Mouse (Mus musculus) limb, embryonic 13.5 days (tissue): Measurements from ENCODE around the gene Pgc. TPM values are rescaled to one million over a fixed set of nuclear protein-coding genes. Genes with fewer than 3 reads are reported as not detected.

ENCODE experiments used
- ATAC-seq: fragments of 200-750 bp; cut with Nextera tagmentation; 2 replicates; pipeline ENCODE4 v1.8.0; 2017; ENCODE audit warnings: low read depth, moderate number of reproducible peaks, moderate TSS enrichment; ENCODE audit not compliant: low FRiP score
- H3K27ac ChIP-seq: fragments of 300-500 bp; sonication (generic); 2 replicates; pipeline ENCODE4 v1.5.1; 2015; ENCODE audit warnings: inconsistent platforms, mild to moderate bottlenecking, moderate library complexity
- H3K27me3 ChIP-seq: fragments of 300-500 bp; sonication (generic); 2 replicates; pipeline ENCODE4 v1.6.1; 2015; ENCODE audit warnings: mild to moderate bottlenecking, inconsistent platforms
- H3K36me3 ChIP-seq: fragments of 300-500 bp; sonication (generic); 2 replicates; pipeline ENCODE4 v1.6.1; 2015; ENCODE audit warnings: inconsistent platforms, mild to moderate bottlenecking, moderate library complexity
- H3K4me1 ChIP-seq: fragments of 300-500 bp; sonication (generic); 2 replicates; pipeline ENCODE4 v1.6.1; 2015; ENCODE audit warnings: inconsistent platforms
- H3K4me2 ChIP-seq: fragments of 300-500 bp; sonication (generic); replicated peaks from 2 replicates; pipeline ENCODE4 v1.6.1; 2015; ENCODE audit warnings: inconsistent platforms, mild to moderate bottlenecking, moderate library complexity
- H3K4me3 ChIP-seq: fragments of 300-500 bp; sonication (generic); 2 replicates; pipeline ENCODE4 v1.5.1; 2015; ENCODE audit warnings: moderate library complexity, mild to moderate bottlenecking, inconsistent platforms
- H3K9ac ChIP-seq: fragments of 300-500 bp; sonication (generic); 2 replicates; pipeline ENCODE4 v1.6.1; 2015; ENCODE audit warnings: mild to moderate bottlenecking, inconsistent platforms
- H3K9me3 ChIP-seq: fragments of 300-500 bp; sonication (generic); 2 replicates; pipeline ENCODE4 v1.6.1; 2016; ENCODE audit warnings: inconsistent platforms
- WGBS: fragments of 180-500 bp; shearing (Covaris S2); methylation state at CpG from one replicate; pipeline ENCODE4 v1.1.7; 2015; 5-methylcytosine and 5-hydroxymethylcytosine counted together
- polyA plus RNA-seq: library from polyadenylated mRNA; unstranded; fragments of >200 nt; fragmentation: Nextera tagmentation; extraction: Ambion mirVana; gene quantifications from 2 replicates; pipeline ENCODE4 v1.2.1, GENCODE M21; 2015

Gene Pgc
- polyA plus RNA-seq, 1 experiment from 2014 or later = 0.43 TPM

DNA sequence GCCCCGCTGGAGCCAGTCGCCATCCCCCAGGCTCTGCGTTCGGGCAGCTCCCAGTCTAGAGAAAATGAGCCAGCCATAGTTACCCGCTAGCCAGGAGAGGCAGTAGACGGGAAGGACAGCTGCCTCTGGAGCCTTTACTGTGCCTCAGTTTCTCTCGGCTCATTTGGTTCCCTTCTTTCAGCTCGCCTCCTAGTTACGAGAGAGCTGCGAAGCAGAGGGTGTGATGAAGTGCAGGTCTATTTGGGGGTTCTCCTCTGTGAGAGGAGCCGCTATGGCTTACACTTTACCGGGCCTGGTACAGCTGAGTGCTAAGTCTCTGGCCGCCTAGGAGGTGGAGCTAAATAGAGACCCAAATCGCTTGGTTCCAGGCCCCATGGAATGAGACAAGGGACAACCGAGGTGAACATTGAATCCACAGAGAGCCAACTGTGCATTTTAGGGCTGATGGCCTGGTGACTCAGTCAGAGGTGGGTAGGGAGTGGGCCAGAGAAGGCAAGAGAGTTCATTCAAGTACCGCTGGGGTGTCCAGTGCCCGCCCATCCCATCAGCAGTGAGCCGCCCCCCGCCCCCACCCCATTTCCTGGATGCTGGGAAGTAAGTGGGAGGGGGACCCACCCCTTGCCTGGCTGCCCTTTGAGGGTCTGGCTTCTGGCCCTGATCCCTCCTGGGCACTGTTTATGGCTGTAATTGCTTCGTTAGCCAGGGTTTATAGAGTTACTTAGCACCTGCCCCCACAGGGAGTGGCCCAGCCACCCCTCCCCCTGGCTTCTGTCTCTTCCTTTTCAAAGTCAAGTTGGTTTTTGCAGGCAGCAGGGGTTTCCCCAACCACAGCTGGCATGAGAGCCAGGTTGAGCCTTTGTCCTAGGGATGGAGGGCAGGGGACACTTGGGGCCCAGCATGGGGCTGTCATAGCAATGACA is 12.5 kb downstream of the Pgc start:
- peak overlapping the region; percentile 80 for H3K27ac ChIP-seq

GRCm38 (mm10) chr17:47740186-47740585 is 13.5 kb downstream of the Pgc start:
- 0 out of 2 replicates have a peak overlapping the region, but pooled peaks have one; percentile 15 for H3K27ac ChIP-seq
- H3K4me3 ChIP-seq = no peak overlapping the region
- peaks cover 8% of the 10 kb centered on the region; the same call in 1 of the 2 replicates for H3K27me3 ChIP-seq
- no peak for ATAC-seq
- 55% methylated on average over 2 of the region's 2 CpGs for WGBS
- H3K4me2 ChIP-seq = no peak overlapping the region
- peaks cover 21% of the 10 kb centered on the region for H3K4me1 ChIP-seq
- H3K36me3 ChIP-seq = no peaks in the 10 kb centered on the region
- H3K9me3 ChIP-seq = no peaks in the 10 kb centered on the region
- H3K9ac ChIP-seq = no peak overlapping the region

More for the DNA sequence above, 12.5 kb downstream of the Pgc start:
- H3K9me3 ChIP-seq = no peaks in the 10 kb centered on the region
- H3K4me2 ChIP-seq = peak overlapping the region; percentile 95
- WGBS = 2% methylated on average over 20 of the region's 20 CpGs
- peaks cover 21% of the 10 kb centered on the region for H3K4me1 ChIP-seq
- peaks cover 8% of the 10 kb centered on the region; the same call in 1 of the 2 replicates for H3K27me3 ChIP-seq
- peak overlapping the region; percentile 79 for H3K9ac ChIP-seq
- H3K4me3 ChIP-seq = peak overlapping the region; percentile 82
- no peaks in the 10 kb centered on the region for H3K36me3 ChIP-seq
- no peak for ATAC-seq

- Histone ChIP-seq H3K4me2 (no peak overlapping the region), H3K27ac (no peak overlapping the region), H3K36me3 (no peaks in the 10 kb centered on the region), H3K9me3 (no peaks in the 10 kb centered on the region), H3K4me3 (no peak overlapping the region), H3K4me1 (peaks cover 21% of the 10 kb centered on the region), H3K27me3 (peaks cover 8% of the 10 kb centered on the region; the same call in 1 of the 2 replicates), H3K9ac (no peak overlapping the region)
- 45% methylated on average over 16 of the region's 16 CpGs for whole genome bisulfite sequencing
- ATAC-seq = no peak
These were observed 16.5 kb downstream of the Pgc start for GRCm38 (mm10) chr17:47742991-47743734.

DNA sequence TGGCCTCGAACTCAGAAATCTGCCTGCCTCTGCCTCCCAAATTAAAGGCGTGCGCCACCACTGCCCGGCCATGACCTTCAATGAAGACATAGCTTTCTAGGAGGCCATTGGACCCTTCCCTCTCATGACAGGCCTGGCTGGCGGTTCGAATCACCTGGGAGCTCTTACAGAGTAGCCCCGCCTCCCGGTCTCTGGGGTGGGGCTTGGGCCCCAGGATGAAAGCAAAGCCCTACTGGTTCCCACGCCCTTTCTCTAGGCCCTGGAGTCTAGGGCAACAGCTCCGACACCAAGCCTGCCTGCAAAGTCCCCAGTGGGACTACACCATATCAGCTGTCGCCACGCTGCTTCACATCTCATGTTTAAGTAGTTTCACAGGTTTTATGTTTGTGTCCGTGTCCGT is 17.4 kb downstream of the Pgc start:
- Histone ChIP-seq H3K4me3 (no peak overlapping the region), H3K27ac (no peak overlapping the region), H3K4me2 (no peak overlapping the region), H3K27me3 (peaks cover 8% of the 10 kb centered on the region; the same call in 1 of the 2 replicates), H3K9ac (no peak overlapping the region), H3K4me1 (peaks cover 19% of the 10 kb centered on the region), H3K9me3 (no peaks in the 10 kb centered on the region), H3K36me3 (no peaks in the 10 kb centered on the region)
- ATAC-seq = no peak
- 93% methylated on average over 14 of the region's 14 CpGs for WGBS

- Histone ChIP-seq H3K4me3 (no peak overlapping the region), H3K27ac (no peak overlapping the region), H3K4me2 (no peak overlapping the region), H3K9me3 (no peaks in the 10 kb centered on the region), H3K36me3 (no peaks in the 10 kb centered on the region), H3K4me1 (peaks cover 15% of the 10 kb centered on the region), H3K9ac (no peak overlapping the region), H3K27me3 (peaks cover 8% of the 10 kb centered on the region; the same call in 1 of the 2 replicates)
- ATAC-seq = no peak
- 85% methylated on average over 10 of the region's 10 CpGs for WGBS
These were observed 18.2 kb downstream of the Pgc start for GRCm38 (mm10) chr17:47744746-47745368.

- H3K36me3 ChIP-seq = no peaks in the 10 kb centered on the region
- H3K27ac ChIP-seq = no peak overlapping the region
- 56% methylated on average over 14 of the region's 14 CpGs for WGBS
- ATAC-seq = peak; percentile 61; the same call in 1 of the 2 replicates
- H3K9ac ChIP-seq = peak overlapping the region; percentile 5; the same call in 1 of the 2 replicates
- no peak overlapping the region for H3K4me2 ChIP-seq
- H3K27me3 ChIP-seq = no peaks in the 10 kb centered on the region
- H3K4me3 ChIP-seq = no peak overlapping the region
- 0 out of 2 replicates have a peak, but pooled peaks cover 4% of the 10 kb centered on the region for H3K9me3 ChIP-seq
- H3K4me1 ChIP-seq = peaks cover 9% of the 10 kb centered on the region
These were observed 22.3 kb downstream of the Pgc start for GRCm38 (mm10) chr17:47748791-47749553.

- Histone ChIP-seq H3K4me2 (no peak overlapping the region), H3K4me1 (peaks cover 9% of the 10 kb centered on the region), H3K9ac (no peak overlapping the region), H3K27me3 (no peaks in the 10 kb centered on the region), H3K36me3 (no peaks in the 10 kb centered on the region), H3K4me3 (no peak overlapping the region), H3K27ac (no peak overlapping the region), H3K9me3 (0 out of 2 replicates have a peak, but pooled peaks cover 4% of the 10 kb centered on the region)
- no peak for ATAC-seq
- 60% methylated on average over 3 of the region's 3 CpGs for WGBS
These were observed 23.0 kb downstream of the Pgc start for GRCm38 (mm10) chr17:47749626-47750025.

DNA sequence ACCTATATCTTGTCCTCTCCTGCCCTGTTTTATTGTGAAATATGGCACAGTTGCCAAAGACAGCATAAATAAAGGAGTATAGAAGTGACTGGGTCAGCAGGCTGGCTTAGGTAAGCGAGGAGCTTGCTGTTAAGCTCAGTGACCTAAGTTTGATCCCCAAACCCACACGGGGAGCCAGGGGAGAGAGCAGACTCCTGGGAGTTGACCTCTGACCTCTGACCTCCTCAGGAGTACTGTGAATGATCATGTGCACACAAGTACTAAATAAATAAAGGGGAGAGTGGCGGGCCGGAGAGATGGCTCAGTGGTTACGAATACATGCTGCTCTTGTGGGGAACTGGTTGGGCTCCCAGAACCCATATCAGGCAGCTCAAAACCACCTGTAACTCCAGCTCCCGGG is 23.5 kb downstream of the Pgc start:
- no peaks in the 10 kb centered on the region for H3K36me3 ChIP-seq
- ATAC-seq = no peak
- WGBS = 62% methylated on average over 6 of the region's 6 CpGs

DNA sequence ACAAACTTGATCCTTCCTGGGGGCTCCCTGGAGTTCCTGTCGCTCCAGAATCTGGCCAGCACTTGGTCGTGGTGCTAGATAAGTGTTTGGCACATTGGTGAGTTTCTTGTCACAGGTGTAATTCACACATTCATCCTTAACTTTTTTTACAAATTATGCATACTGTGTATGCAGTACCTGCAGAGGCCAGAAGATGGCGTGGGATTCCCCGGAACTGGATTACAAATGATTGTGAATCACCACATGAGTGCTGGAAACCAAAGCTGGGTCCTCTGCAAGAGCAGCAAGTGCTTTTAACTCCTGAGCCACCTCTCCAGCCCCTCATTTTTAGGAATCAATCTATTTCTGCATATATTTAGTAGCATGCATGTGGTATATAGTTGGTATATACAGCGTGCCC is 25.2 kb downstream of the Pgc start:
- peaks cover 9% of the 10 kb centered on the region for H3K4me1 ChIP-seq
- H3K4me3 ChIP-seq = no peak overlapping the region
- no peaks in the 10 kb centered on the region for H3K36me3 ChIP-seq
- 0 out of 2 replicates have a peak, but pooled peaks cover 4% of the 10 kb centered on the region for H3K9me3 ChIP-seq
- H3K4me2 ChIP-seq = no peak overlapping the region
- no peaks in the 10 kb centered on the region for H3K27me3 ChIP-seq
- H3K9ac ChIP-seq = no peak overlapping the region
- no peak overlapping the region for H3K27ac ChIP-seq
- ATAC-seq = no peak
- WGBS = 70% methylated on average over 5 of the region's 5 CpGs

More for the DNA sequence above, 23.5 kb downstream of the Pgc start:
- Histone ChIP-seq H3K4me3 (no peak overlapping the region), H3K4me1 (peaks cover 9% of the 10 kb centered on the region), H3K4me2 (no peak overlapping the region), H3K27me3 (no peaks in the 10 kb centered on the region), H3K9me3 (0 out of 2 replicates have a peak, but pooled peaks cover 4% of the 10 kb centered on the region), H3K9ac (no peak overlapping the region), H3K27ac (no peak overlapping the region)

- 84% methylated on average over 8 of the region's 8 CpGs for WGBS
These were observed 26.6 kb downstream of the Pgc start for GRCm38 (mm10) chr17:47753130-47753775.

DNA sequence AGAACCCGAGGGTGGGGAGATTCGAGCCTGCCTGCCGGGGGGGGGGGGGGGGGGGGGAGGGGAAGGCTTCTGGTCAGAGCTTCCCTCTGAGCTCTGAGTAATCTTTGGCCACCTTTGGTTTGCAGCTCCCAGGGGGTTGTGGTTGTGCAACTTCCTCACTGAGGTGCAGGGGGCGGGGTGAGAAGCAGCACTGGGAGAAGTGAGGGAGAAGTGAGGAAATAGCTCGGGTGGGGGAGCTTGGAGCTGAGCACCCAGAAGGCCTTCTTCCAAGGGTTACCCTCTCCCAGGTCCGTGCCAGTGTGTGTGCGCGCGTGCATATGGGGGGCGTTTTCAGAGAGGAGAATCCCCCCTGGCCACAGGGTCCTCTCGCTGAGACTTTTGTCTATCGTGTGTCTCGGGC is 27.6 kb downstream of the Pgc start:
- Histone ChIP-seq H3K27me3 (no peaks in the 10 kb centered on the region), H3K36me3 (no peaks in the 10 kb centered on the region), H3K9me3 (0 out of 2 replicates have a peak, but pooled peaks cover 4% of the 10 kb centered on the region), H3K4me2 (no peak overlapping the region), H3K4me1 (peaks cover 5% of the 10 kb centered on the region), H3K27ac (no peak overlapping the region), H3K4me3 (no peak overlapping the region), H3K9ac (no peak overlapping the region)
- WGBS = 73% methylated on average over 13 of the region's 13 CpGs
- ATAC-seq = no peak

More at GRCm38 (mm10) chr17:47753130-47753775, 26.6 kb downstream of the Pgc start:
- H3K4me1 ChIP-seq = peaks cover 9% of the 10 kb centered on the region
- H3K27me3 ChIP-seq = no peaks in the 10 kb centered on the region
- H3K4me3 ChIP-seq = no peak overlapping the region
- H3K36me3 ChIP-seq = no peaks in the 10 kb centered on the region
- 0 out of 2 replicates have a peak, but pooled peaks cover 4% of the 10 kb centered on the region for H3K9me3 ChIP-seq
- H3K9ac ChIP-seq = no peak overlapping the region
- H3K4me2 ChIP-seq = no peak overlapping the region
- no peak for ATAC-seq
- H3K27ac ChIP-seq = no peak overlapping the region
